Mouse (Mus musculus) layer of hippocampus, adult 2 months (tissue): ENCODE measurements at regions not wholly inside any gene's neighbourhood (a gene's known extent, or its start where the extent isn't known, plus 50 kb on each side); places are given as distances from the start of the nearest gene placed in this dataset.
A peak's percentile ranks its signal among the peaks of the same experiment; 100 is the strongest.
"Not testable (repeated sequence)": the region's sequence is repeated elsewhere in the genome, so short reads cannot be mapped to it uniquely, and the experiment has no call there.

Source experiments
- DNase-seq, 2 experiments: peaks; one replicate each; pipeline ENCODE4 v3.0.0; 2022; ENCODE audit warnings: low spot score in 2 of 2
- H3K27ac ChIP-seq: fragments of 200-600 bp; 2 replicates; pipeline ENCODE4 v1.8.1; 2022
- H3K4me3 ChIP-seq: fragments of 200-600 bp; 2 replicates; pipeline ENCODE4 v1.8.1; 2022; ENCODE audit warnings: mild to moderate bottlenecking
- CTCF ChIP-seq: fragments of 200-600 bp; conservative IDR thresholded peaks from 2 replicates; pipeline ENCODE4 v1.8.1; 2022; ENCODE audit warnings: antibody characterized with exemption, mild to moderate bottlenecking, moderate library complexity

GRCm38 (mm10) chr1:12025791-12026190, 611.9 kb downstream of the A830018L16Rik start:
- DNase-seq, result no peak
- Histone ChIP-seq H3K27ac (no peak overlapping the region), H3K4me3 (no peak overlapping the region)
- no peak for TF ChIP-seq CTCF

- H3K4me3 ChIP-seq, result no peak overlapping the region
- TF ChIP-seq CTCF, result no peak
- no peak overlapping the region for H3K27ac ChIP-seq
- DNase-seq, result no peak
Observed at GRCm38 (mm10) chr1:12027442-12027841, 613.5 kb downstream of the A830018L16Rik start.

- no peak for DNase-seq
- H3K4me3 ChIP-seq, result no peak overlapping the region
- TF ChIP-seq CTCF, result peak; percentile 21; the same call in 1 of the 2 replicates
- no peak overlapping the region for H3K27ac ChIP-seq
Observed at GRCm38 (mm10) chr1:12028074-12028473, 614.2 kb downstream of the A830018L16Rik start.

GRCm38 (mm10) chr1:12051931-12052482, 638.1 kb downstream of the A830018L16Rik start:
- no peak for DNase-seq
- Histone ChIP-seq H3K4me3 (no peak overlapping the region), H3K27ac (no peak overlapping the region)
- no peak for TF ChIP-seq CTCF

GRCm38 (mm10) chr1:12055865-12056560, 642.1 kb downstream of the A830018L16Rik start:
- no peak for DNase-seq
- TF ChIP-seq CTCF, result no peak
- Histone ChIP-seq H3K27ac (no peak overlapping the region), H3K4me3 (no peak overlapping the region)

DNA sequence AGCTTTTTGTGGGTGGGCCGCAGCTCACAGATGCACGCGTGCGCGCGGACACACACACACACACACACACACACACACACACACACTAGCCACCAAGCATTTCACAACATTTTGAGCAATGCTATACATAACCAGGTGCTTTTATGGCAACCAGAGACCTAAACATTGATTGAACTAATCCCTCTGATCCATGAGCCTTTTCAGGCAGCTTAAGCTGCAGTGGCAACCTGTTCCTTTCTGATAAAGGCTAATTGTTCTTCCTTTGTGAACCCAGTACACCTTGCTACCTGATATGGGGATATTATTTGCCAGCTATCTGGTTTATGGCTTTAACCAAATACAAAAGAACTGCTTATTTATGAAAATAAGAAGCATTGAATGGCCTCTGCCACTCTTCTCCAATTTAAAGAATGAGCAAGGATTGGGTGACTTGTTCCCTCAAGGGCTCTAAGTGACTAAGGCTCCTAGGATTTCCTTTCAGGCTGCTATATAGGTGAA, 651.2 kb downstream of the A830018L16Rik start:
- DNase-seq, result no peak
- no peak for TF ChIP-seq CTCF
- H3K27ac ChIP-seq, result no peak overlapping the region

GRCm38 (mm10) chr1:12092564-12093504, 678.9 kb downstream of the A830018L16Rik start:
- H3K4me3 ChIP-seq, result no peak overlapping the region
- H3K27ac ChIP-seq, result no peak overlapping the region
- no peak for TF ChIP-seq CTCF
- no peak for DNase-seq

More for the DNA sequence above, 651.2 kb downstream of the A830018L16Rik start:
- H3K4me3 ChIP-seq, result no peak overlapping the region

- H3K27ac ChIP-seq, result no peak overlapping the region
- no peak for DNase-seq
- no peak for TF ChIP-seq CTCF
- H3K4me3 ChIP-seq, result no peak overlapping the region
Observed at GRCm38 (mm10) chr1:12115041-12115828, 701.3 kb downstream of the A830018L16Rik start.

- DNase-seq, result no peak
- TF ChIP-seq CTCF, result no peak
- no peak overlapping the region for H3K27ac ChIP-seq
- no peak overlapping the region for H3K4me3 ChIP-seq
Observed at GRCm38 (mm10) chr1:12117083-12117482, 703.2 kb downstream of the A830018L16Rik start.

GRCm38 (mm10) chr1:12120926-12121325, 707.0 kb downstream of the A830018L16Rik start:
- no peak overlapping the region for H3K27ac ChIP-seq
- DNase-seq, result no peak
- no peak overlapping the region for H3K4me3 ChIP-seq
- TF ChIP-seq CTCF, result no peak

GRCm38 (mm10) chr1:12126611-12127010, 712.7 kb downstream of the A830018L16Rik start:
- DNase-seq, H3K4me3 ChIP-seq: not testable (repeated sequence)

GRCm38 (mm10) chr1:12170503-12170902, 756.6 kb downstream of the A830018L16Rik start:
- Histone ChIP-seq H3K4me3 (no peak overlapping the region), H3K27ac (no peak overlapping the region)
- DNase-seq, result no peak
- no peak for TF ChIP-seq CTCF

More at GRCm38 (mm10) chr1:12126611-12127010, 712.7 kb downstream of the A830018L16Rik start:
- H3K27ac ChIP-seq, result not testable (repeated sequence)
